Mouse (Mus musculus): Measurements from ENCODE around the gene Slc6a21. TPM values are rescaled to one million over a fixed set of nuclear protein-coding genes. Genes with fewer than 3 reads are reported as not detected.
A peak's percentile ranks its signal among the peaks of the same experiment; 100 is the strongest.

Slc6a21 gene
- polyA plus RNA-seq, 3 experiments from 2014 or later, result 0.50 TPM; not detected in 2

DNA sequence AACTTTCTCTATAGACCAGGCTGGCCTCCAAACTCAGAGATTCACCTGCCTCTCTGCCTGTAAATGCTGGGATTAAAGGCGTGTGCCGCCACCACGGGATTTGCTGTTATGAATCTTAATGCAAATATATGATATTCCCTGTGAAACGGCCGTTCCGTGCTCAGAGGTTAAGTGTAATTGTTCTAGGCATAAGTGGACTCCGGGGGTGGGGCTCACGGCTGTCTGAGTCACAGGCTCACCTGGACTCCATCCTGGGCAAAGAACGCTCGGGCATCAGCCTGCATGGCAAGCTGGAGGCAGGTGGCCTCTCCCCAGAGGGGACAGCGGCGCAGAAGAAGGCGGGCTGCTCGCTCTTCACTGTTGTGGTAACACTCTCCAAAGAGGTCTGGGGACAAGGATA is 39.2 kb downstream of the Slc6a21 start:
- no peak for ATAC-seq

- ATAC-seq, result no peak
These were observed 44.9 kb downstream of the Slc6a21 start for GRCm38 (mm10) chr7:45322245-45322644.

DNA sequence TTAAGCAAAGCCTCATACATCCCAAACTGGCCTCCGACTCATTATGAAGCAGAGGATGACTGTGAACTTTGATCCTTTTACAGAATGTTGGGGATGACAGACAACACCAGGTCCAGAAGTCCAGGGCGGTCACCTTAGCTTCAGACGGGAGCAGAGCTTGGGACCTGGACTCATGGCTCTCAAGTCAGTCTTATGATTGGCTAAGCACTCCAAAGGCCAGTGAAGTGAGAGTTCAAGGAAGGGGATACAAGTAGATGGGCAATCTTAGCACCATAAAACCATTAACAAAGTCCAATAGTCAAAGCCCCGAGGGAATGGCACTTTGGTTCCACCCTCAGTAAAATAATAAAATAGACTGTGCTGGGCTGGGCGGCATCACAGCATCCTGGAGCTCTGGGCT is 45.8 kb downstream of the Slc6a21 start:
- ATAC-seq, result no peak

DNA sequence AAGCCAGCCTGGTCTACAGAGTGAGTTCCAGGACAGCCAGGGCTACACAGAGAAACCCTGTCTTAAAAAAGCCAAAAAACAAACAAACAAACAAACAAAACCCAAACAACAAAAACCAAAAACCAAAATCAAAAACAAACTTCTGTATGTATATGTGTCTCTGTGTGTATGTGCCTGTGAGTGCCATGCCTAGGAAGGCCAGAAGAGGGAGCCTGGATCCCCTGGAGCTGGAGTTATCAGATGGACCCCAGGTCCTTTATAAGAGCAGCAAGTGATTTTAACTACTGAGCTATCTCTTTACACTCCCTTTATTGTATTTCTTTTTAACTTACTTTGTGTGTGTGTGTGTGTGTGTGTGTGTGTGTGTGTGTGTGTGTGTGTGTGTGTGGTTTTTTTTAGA is 48.5 kb downstream of the Slc6a21 start:
- ATAC-seq, result no peak

DNA sequence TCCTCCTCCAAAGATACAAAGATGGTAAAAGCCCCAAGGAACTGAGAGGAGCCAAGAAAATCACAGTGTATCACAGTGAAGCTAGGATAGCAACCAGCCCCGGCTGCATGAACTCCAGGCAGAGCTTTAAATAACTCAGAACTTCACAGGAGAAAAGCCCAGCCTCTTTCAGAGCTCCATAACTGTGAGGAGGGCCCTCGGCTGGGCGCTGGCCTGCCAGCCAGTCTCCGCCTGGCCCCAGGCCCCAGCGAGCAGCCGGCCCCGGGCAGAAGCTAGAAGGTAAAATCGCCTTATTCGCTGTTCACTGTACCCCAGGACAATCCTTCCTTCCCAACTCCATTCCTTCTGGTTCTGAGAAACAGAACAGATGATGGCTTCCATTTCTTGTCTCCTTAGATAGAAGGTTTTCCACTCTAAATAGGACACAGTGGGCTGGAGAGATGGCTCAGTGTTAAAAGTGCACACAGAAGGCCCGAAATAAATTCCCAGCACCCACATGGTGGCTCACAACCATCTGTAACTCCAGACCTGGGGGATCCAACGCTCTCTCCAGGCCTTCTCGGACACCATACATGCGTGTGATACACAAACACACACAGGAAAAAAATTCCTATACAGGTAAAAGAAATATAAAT is 51.6 kb downstream of the Slc6a21 start:
- ATAC-seq, result no peak

DNA sequence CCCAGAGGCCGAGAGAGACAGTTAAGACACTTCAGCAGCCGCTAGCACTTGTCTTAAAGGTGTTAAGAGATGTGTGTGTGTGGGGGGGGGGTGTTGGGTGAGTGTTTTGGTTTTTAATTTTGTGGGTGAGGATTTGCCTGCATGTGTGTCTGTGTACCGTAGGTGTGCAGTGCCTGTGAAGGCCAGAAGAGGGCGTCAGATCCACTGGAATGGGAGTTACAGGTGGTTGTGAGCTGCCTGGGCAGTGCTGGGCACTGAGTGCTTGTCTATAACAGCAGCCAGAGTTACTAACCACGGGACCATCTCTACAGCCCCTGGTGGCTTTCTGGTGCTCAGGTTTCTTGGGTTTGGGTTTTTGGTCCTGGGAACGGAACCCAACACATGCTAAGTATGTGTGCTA is 54.2 kb downstream of the Slc6a21 start:
- no peak for ATAC-seq

DNA sequence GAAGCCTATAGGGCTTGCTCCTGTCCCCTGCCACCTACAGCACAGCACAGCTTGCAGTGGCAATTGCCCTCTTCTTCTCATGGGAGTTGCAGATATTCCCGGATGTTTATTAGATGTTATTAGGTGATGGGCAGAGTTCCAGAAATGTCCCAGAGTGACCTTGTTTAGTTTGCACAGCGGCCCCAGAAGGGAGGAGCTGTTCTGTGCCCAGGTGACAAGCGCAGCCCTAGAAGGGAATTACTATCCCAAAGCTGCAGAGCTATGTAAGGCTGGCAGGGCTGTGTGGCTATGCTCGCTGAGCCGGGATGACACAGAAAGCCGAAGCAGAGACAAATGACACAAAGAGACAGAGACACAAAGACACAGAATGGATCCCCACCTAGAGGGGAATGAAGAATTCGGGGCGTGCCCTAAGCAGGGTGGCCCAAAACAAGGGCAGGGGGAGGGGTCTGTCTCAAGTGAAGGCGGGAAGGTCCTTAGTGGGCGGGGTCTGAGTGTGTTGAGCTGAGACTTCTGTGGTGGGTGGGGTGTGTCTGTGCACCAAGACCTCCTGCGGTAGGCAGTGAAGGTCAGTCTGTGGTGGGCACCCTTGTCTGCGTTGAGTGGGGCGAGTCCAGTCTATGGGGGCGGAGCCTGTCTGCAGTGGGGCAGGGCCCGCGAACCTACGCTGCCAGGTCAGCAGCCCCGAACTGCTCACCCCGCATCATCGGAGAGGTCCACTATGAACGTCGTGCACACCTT is 55.5 kb downstream of the Slc6a21 start:
- peak; percentile 38 for ATAC-seq

GRCm38 (mm10) chr7:45333431-45333982 is 56.2 kb downstream of the Slc6a21 start, which contains the start of gene Trpm4:
Trpm4 (minus strand) TSS chr7:45333780.
- peak; percentile 88 for ATAC-seq

DNA sequence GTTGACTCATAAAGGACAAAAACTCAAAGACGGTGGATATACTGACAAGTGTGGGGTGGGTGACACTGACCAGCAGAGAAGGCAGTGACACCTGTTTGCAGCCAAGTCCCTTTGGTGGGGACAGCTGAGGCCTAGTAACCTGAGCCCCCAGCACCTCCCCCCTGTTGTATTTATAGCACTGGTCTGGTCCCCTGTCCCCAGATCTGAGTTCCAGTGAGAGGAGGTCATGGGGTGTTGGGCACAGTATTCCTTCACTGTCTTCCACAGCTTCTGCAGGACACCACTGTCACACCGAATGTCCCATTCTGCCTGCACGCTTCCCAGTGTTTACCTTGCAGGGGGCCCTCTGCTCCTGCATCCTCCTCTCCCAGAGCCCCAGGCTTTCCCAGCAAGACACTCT is 57.3 kb downstream of the Slc6a21 start:
- no peak for ATAC-seq

DNA sequence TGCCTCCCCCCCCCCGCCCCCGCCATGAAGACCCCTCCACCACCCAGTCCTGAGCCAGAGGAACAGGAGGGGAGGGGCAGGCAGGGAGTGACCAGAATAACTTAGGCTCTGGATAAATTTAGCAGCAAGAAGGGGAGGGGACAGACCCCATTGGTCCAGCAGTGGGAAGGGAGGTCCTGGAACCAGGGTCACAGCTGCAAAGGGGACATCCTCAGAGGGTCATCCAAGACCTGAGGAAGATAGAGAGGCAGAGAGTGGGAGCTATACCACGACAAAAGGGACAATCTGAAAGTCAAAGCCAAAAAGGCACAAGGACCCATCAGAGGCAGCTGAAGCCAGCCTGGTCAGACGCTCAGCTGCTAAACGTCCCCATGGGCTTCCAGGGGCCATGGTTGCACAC is 57.7 kb downstream of the Slc6a21 start, which contains the start of gene Hrc:
Hrc (plus strand) TSS at position 235 of the 400 bp plus-strand sequence.
- ATAC-seq, result no peak

- no peak for ATAC-seq
These were observed 59.0 kb downstream of the Slc6a21 start for GRCm38 (mm10) chr7:45336319-45336718.

GRCm38 (mm10) chr7:45337469-45337868 is 60.2 kb downstream of the Slc6a21 start:
- ATAC-seq, result no peak

GRCm38 (mm10) chr7:45338161-45338911 is 61.0 kb downstream of the Slc6a21 start:
- ATAC-seq, result no peak

Other genes starting within 250 kb of the Slc6a21 start
- gene Prr12, start 224.6 kb upstream of the Slc6a21 start, polyA plus RNA-seq (2017; shearing (Covaris generic)), result 10 to 100 TPM in 1 of 3 experiments, 1 to 10 TPM in 2; 5.0 to 12.9 (median 9.8) TPM
- gene Nosip, start 215.1 kb upstream of the Slc6a21 start, polyA plus RNA-seq (2017; shearing (Covaris generic)), result 100 to 1,000 TPM; 129 to 164 (median 158) TPM
- 1 to 10 TPM; 2.0 to 2.3 (median 2.1) TPM for gene Prrg2, start 214.8 kb upstream of the Slc6a21 start, polyA plus RNA-seq (2017; shearing (Covaris generic))
- 1 to 10 TPM; 1.7 to 6.5 (median 5.7) TPM for gene Rcn3, start 185.3 kb upstream of the Slc6a21 start, polyA plus RNA-seq (2017; shearing (Covaris generic))
- gene Fcgrt, start 173.7 kb upstream of the Slc6a21 start, polyA plus RNA-seq (2017; shearing (Covaris generic)), result 1 to 10 TPM in 2 of 3 experiments, under 1 TPM in 1; 0.81 to 3.0 (median 1.8) TPM
- 1,000 to 10,000 TPM; 3,557 to 4,924 (median 4,468) TPM for gene Rps11, start 153.1 kb upstream of the Slc6a21 start, polyA plus RNA-seq (2017; shearing (Covaris generic))
- gene Rpl13a, start 148.8 kb upstream of the Slc6a21 start, polyA plus RNA-seq (2017; shearing (Covaris generic)), result 1,000 to 10,000 TPM; 6,216 to 8,178 (median 7,568) TPM
- 1 to 10 TPM; 1.4 to 2.4 (median 1.6) TPM for gene Gm45713, start 141.3 kb upstream of the Slc6a21 start, polyA plus RNA-seq (2017; shearing (Covaris generic))
- 100 to 1,000 TPM in 1 of 3 experiments, 10 to 100 TPM in 2; 70.2 to 108 (median 97.6) TPM for gene Flt3l, start 141.1 kb upstream of the Slc6a21 start, polyA plus RNA-seq (2017; shearing (Covaris generic))
- 10 to 100 TPM; 42.9 to 50.6 (median 50.5) TPM for gene Pih1d1, start 123.2 kb upstream of the Slc6a21 start, polyA plus RNA-seq (2017; shearing (Covaris generic))
- gene Aldh16a1, start 122.9 kb upstream of the Slc6a21 start, polyA plus RNA-seq (2017; shearing (Covaris generic)), result 10 to 100 TPM; 15.2 to 32.1 (median 26.6) TPM
- gene Slc17a7, start 113.6 kb upstream of the Slc6a21 start, polyA plus RNA-seq (2017; shearing (Covaris generic)), result under 1 TPM in 1 of 3 experiments, not detected in 2; 0.16 TPM
- gene Gfy, start 97.9 kb upstream of the Slc6a21 start, polyA plus RNA-seq (2017; shearing (Covaris generic)), result not detected
- not detected for gene Pth2, start 96.5 kb upstream of the Slc6a21 start, polyA plus RNA-seq (2017; shearing (Covaris generic))
- gene Ccdc155, start 72.6 kb upstream of the Slc6a21 start, polyA plus RNA-seq (2017; shearing (Covaris generic)), result under 1 TPM in 1 of 3 experiments, not detected in 2; 0.24 TPM
- gene Dkkl1, start 65.4 kb upstream of the Slc6a21 start, polyA plus RNA-seq (2017; shearing (Covaris generic)), result 10 to 100 TPM; 17.5 to 50.4 (median 28.3) TPM
- gene Tead2, start 61.8 kb upstream of the Slc6a21 start, polyA plus RNA-seq (2017; shearing (Covaris generic)), result 1 to 10 TPM; 2.0 to 4.2 (median 3.2) TPM
- 100 to 1,000 TPM; 390 to 554 (median 476) TPM for gene Cd37, start 38.4 kb upstream of the Slc6a21 start, polyA plus RNA-seq (2017; shearing (Covaris generic))
- not detected for gene Slc6a16, start 36.4 kb upstream of the Slc6a21 start, polyA plus RNA-seq (2017; shearing (Covaris generic))
- gene Trpm4, start 56.3 kb downstream of the Slc6a21 start, polyA plus RNA-seq (2017; shearing (Covaris generic)), result 10 to 100 TPM; 17.2 to 21.7 (median 19.3) TPM
- gene Hrc, start 57.8 kb downstream of the Slc6a21 start, polyA plus RNA-seq (2017; shearing (Covaris generic)), result not detected
- gene Ppfia3, start 89.5 kb downstream of the Slc6a21 start, polyA plus RNA-seq (2017; shearing (Covaris generic)), result under 1 TPM in 2 of 3 experiments, not detected in 1; 0.19 to 0.60 TPM
- gene Lin7b, start 93.1 kb downstream of the Slc6a21 start, polyA plus RNA-seq (2017; shearing (Covaris generic)), result not detected
- gene Snrnp70, start 118.2 kb downstream of the Slc6a21 start, polyA plus RNA-seq (2017; shearing (Covaris generic)), result 100 to 1,000 TPM in 1 of 3 experiments, 10 to 100 TPM in 2; 72.4 to 131 (median 77.7) TPM
- not detected for gene Kcna7, start 128.1 kb downstream of the Slc6a21 start, polyA plus RNA-seq (2017; shearing (Covaris generic))
- gene Ntf5, start 136.2 kb downstream of the Slc6a21 start, polyA plus RNA-seq (2017; shearing (Covaris generic)), result under 1 TPM in 2 of 3 experiments, not detected in 1; 0.31 to 0.34 TPM
- not detected for gene Lhb, start 143.3 kb downstream of the Slc6a21 start, polyA plus RNA-seq (2017; shearing (Covaris generic))
- 1 to 10 TPM; 6.7 to 10.0 (median 9.7) TPM for gene Gys1, start 157.3 kb downstream of the Slc6a21 start, polyA plus RNA-seq (2017; shearing (Covaris generic))
- 10 to 100 TPM; 36.7 to 48.4 (median 43.8) TPM for gene Ruvbl2, start 160.6 kb downstream of the Slc6a21 start, polyA plus RNA-seq (2017; shearing (Covaris generic))
- 1,000 to 10,000 TPM; 1,271 to 2,003 (median 1,772) TPM for gene Ftl1, start 182.4 kb downstream of the Slc6a21 start, polyA plus RNA-seq (2017; shearing (Covaris generic))
- 100 to 1,000 TPM; 138 to 175 (median 143) TPM for gene Bax, start 189.4 kb downstream of the Slc6a21 start, polyA plus RNA-seq (2017; shearing (Covaris generic))
- 1 to 10 TPM in 1 of 3 experiments, under 1 TPM in 2; 0.23 to 1.8 (median 0.29) TPM for gene Tulp2, start 204.4 kb downstream of the Slc6a21 start, polyA plus RNA-seq (2017; shearing (Covaris generic))
- gene Gm45808, start 209.3 kb downstream of the Slc6a21 start, polyA plus RNA-seq (2017; shearing (Covaris generic)), result not detected
- gene Dhdh, start 211.3 kb downstream of the Slc6a21 start, polyA plus RNA-seq (2017; shearing (Covaris generic)), result 1 to 10 TPM; 1.0 to 1.1 (median 1.1) TPM
- gene Nucb1, start 232.9 kb downstream of the Slc6a21 start, polyA plus RNA-seq (2017; shearing (Covaris generic)), result 100 to 1,000 TPM; 119 to 153 (median 121) TPM
- gene Ppp1r15a, start 248.8 kb downstream of the Slc6a21 start, polyA plus RNA-seq (2017; shearing (Covaris generic)), result 10 to 100 TPM; 30.4 to 76.6 (median 56.4) TPM
- under 1 TPM; 0.36 to 0.78 (median 0.53) TPM for gene Plekha4, start 248.8 kb downstream of the Slc6a21 start, polyA plus RNA-seq (2017; shearing (Covaris generic))